ENCODE assay signal across 9 mouse cellular contexts in the genomic region with DNA sequence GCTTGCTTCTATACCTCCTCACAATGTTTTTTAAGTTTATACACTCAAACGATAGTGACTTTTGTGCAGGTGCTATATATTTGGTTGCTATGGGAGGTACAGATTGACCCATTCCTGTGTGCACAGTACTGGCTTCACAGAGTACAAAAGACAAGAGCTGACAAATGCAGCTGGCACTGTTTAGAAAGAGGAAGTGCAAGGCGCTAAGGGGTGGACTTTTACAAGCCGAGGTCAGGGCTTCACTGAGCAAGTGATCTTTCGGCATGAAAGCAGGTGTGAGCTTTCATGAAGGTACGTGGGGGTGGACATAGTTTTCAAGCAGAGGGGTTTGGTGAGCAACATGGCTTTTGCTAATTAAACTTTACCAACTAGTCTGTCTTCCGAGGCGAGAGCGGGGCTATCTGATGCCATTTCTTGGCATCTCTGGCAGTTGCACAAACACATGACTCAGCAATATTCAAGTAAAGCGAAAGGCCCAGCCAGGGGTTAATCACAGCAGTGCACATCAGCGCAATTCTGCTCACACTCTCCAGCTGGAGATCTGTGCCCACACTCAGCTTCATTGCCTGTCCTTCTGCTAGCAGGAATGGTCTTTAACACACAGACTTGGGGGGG. TPM values are rescaled to one million over a fixed set of nuclear protein-coding genes. Genes with fewer than 3 reads are reported as not detected.
DNase-seq lines count a peak whose midpoint lies in the region; ATAC-seq lines count a peak whose summit lies in the region.
"Had no signal": no experiment of that assay in that cellular context is flagged by ENCODE, and none has a peak within 500 bp of the region (broad histone marks: within the 10 kb centered on the region; RNA-seq: fewer than 3 reads in every experiment).

No protein-coding gene starts in this region.

- H3K4me1 ChIP-seq in brown adipose tissue, adult 24 weeks (ENCODE audit: control insufficient read depth, insufficient read depth, insufficient read length, low read length) = peaks cover 6% of the 10 kb centered on the region; the same call in 1 of the 2 replicates
- H3K4me1 ChIP-seq in liver, embryonic 11.5 days (replicated peaks; ENCODE audit: control insufficient read depth, insufficient read depth, low read length) = no peaks in the 10 kb centered on the region
- H3K4me1 ChIP-seq in forebrain, embryonic 11.5 days (replicated peaks; ENCODE audit: control insufficient read depth, insufficient read depth, low read length) = no peaks in the 10 kb centered on the region
- no peaks in the 10 kb centered on the region; the same call in 1 of the 2 replicates for H3K4me1 ChIP-seq in midbrain, embryonic 11.5 days (ENCODE audit: control insufficient read depth, insufficient read depth, low read length)

- no peaks in the 10 kb centered on the region for H3K9me3 ChIP-seq in liver, embryonic 11.5 days (ENCODE audit: control insufficient read depth, low read length)
- H3K9me3 ChIP-seq in forebrain, embryonic 11.5 days (ENCODE audit: control insufficient read depth, low read length) = no peaks in the 10 kb centered on the region
- no peaks in the 10 kb centered on the region for H3K9me3 ChIP-seq in midbrain, embryonic 11.5 days (ENCODE audit: control insufficient read depth, low read length)

- peak overlapping the region; percentile 16; the same call in 1 of the 2 replicates for H3K4me2 ChIP-seq in liver, embryonic 11.5 days
- H3K4me2 ChIP-seq in forebrain, embryonic 11.5 days (ENCODE audit: low read depth, low read length, severe bottlenecking) = no peak overlapping the region
- H3K4me2 ChIP-seq in midbrain, embryonic 11.5 days = no peak overlapping the region

- no peak overlapping the region for H3K27ac ChIP-seq in brown adipose tissue, adult 24 weeks (replicated peaks; ENCODE audit: low read depth, low read length)
- no peak overlapping the region for H3K27ac ChIP-seq in liver, embryonic 11.5 days (ENCODE audit: low read depth, low read length)
- no peak overlapping the region for H3K27ac ChIP-seq in forebrain, embryonic 11.5 days (ENCODE audit: low read depth, low read length)
- no peak overlapping the region for H3K27ac ChIP-seq in midbrain, embryonic 11.5 days (ENCODE audit: low read depth, low read length)
- H3K27ac ChIP-seq: heart, adult 2 months had no signal

- ATAC-seq in liver, embryonic 11.5 days (replicated peaks; ENCODE audit: low FRiP score) = no peak
- no peak for ATAC-seq in forebrain, embryonic 11.5 days (replicated peaks; ENCODE audit: low FRiP score)
- ATAC-seq in midbrain, embryonic 11.5 days (ENCODE audit: low FRiP score) = no peak

- DNase-seq in kidney, adult 11 months = peak; percentile 14
- DNase-seq in kidney, postnatal 25 days = no peak
- DNase-seq in liver, embryonic 11.5 days (ENCODE audit: low spot score) = no peak
- DNase-seq in spleen, postnatal 36 days (ENCODE audit: low spot score in 2 of 2) = peak; percentile 36 to 46
- DNase-seq in forebrain, embryonic 11.5 days (ENCODE audit: low spot score) = no peak
- no peak for DNase-seq in urinary bladder, adult 2 months (ENCODE audit: low spot score)
- DNase-seq in midbrain, embryonic 11.5 days (ENCODE audit: low spot score, missing footprints) = no peak

- no peaks in the 10 kb centered on the region for H3K36me3 ChIP-seq in liver, embryonic 11.5 days (ENCODE audit: control insufficient read depth, insufficient read depth, low read length)
- no peaks in the 10 kb centered on the region for H3K36me3 ChIP-seq in forebrain, embryonic 11.5 days (ENCODE audit: control insufficient read depth, insufficient read depth, low read length)
- no peaks in the 10 kb centered on the region for H3K36me3 ChIP-seq in midbrain, embryonic 11.5 days (ENCODE audit: control insufficient read depth, insufficient read depth, low read length)

- peaks cover 4% of the 10 kb centered on the region; the same call in 1 of the 2 replicates for H3K27me3 ChIP-seq in liver, embryonic 11.5 days (replicated peaks; ENCODE audit: control insufficient read depth, insufficient read depth, low read length)
- H3K27me3 ChIP-seq in forebrain, embryonic 11.5 days (ENCODE audit: control insufficient read depth, insufficient read depth, low read length) = no peaks in the 10 kb centered on the region
- H3K27me3 ChIP-seq in midbrain, embryonic 11.5 days (ENCODE audit: control insufficient read depth, insufficient read depth, low read length) = no peaks in the 10 kb centered on the region

- peak overlapping the region; percentile 20; the same call in 1 of the 2 replicates for H3K4me3 ChIP-seq in brown adipose tissue, adult 24 weeks (ENCODE audit: insufficient read depth, low read depth, low read length)
- H3K4me3 ChIP-seq in liver, embryonic 11.5 days (ENCODE audit: low read depth, low read length) = no peak overlapping the region
- H3K4me3 ChIP-seq in forebrain, embryonic 11.5 days (ENCODE audit: low read depth, low read length) = no peak overlapping the region
- H3K4me3 ChIP-seq in midbrain, embryonic 11.5 days (ENCODE audit: low read depth, low read length) = no peak overlapping the region
- H3K4me3 ChIP-seq: heart, adult 2 months had no signal

- WGBS in liver, embryonic 11.5 days = 28% methylated on average over 10 of the region's 10 CpGs
- 63% methylated on average over 10 of the region's 10 CpGs for WGBS in forebrain, embryonic 11.5 days
- WGBS in midbrain, embryonic 11.5 days = 66% methylated on average over 10 of the region's 10 CpGs

- no peak overlapping the region for H3K9ac ChIP-seq in liver, embryonic 11.5 days (ENCODE audit: low read depth, low read length)
- no peak overlapping the region for H3K9ac ChIP-seq in forebrain, embryonic 11.5 days (ENCODE audit: low read length)
- no peak overlapping the region for H3K9ac ChIP-seq in midbrain, embryonic 11.5 days (ENCODE audit: low read length)

RNA-seq across cellular contexts. Expression of a gene that starts 10.0 kb away (rescaled TPM):
- polyA plus RNA-seq in brown adipose tissue, adult 24 weeks (2012; ENCODE audit: insufficient read depth, insufficient read length, missing spikeins) = 5.0 and 10.8 TPM in 2 replicates
- polyA plus RNA-seq in liver, embryonic 11.5 days (2014; fragmentation: Nextera tagmentation; extraction: Ambion mirVana) = 8.4 and 9.5 TPM in 2 replicates
- 9.2 and 11.6 TPM in 2 replicates for polyA plus RNA-seq in forebrain, embryonic 11.5 days (2014; fragmentation: Nextera tagmentation; extraction: Ambion mirVana)
- polyA plus RNA-seq in urinary bladder, adult 2 months (2012; rRNA removed) = 2.7 and 3.1 TPM in 2 replicates
- polyA plus RNA-seq in midbrain, embryonic 11.5 days (2014; fragmentation: Nextera tagmentation; extraction: Ambion mirVana) = 5.1 and 6.4 TPM in 2 replicates

Comparison
In these comparisons a context has a peak if more than half of its experiments do, and no peak if none do; other contexts are left out.
1. DNase-seq: peak in kidney, adult 11 months (single experiment) and spleen, postnatal 36 days (2 of 2); none in kidney, postnatal 25 days (0 of 2), liver, embryonic 11.5 days (single experiment), forebrain, embryonic 11.5 days (single experiment), urinary bladder, adult 2 months (single experiment) and midbrain, embryonic 11.5 days (single experiment).